Mouse (Mus musculus): ENCODE results near the gene Scamp2. TPM values are rescaled to one million over a fixed set of nuclear protein-coding genes. Genes with fewer than 3 reads are reported as not detected.

Gene Scamp2
- total RNA-seq, 2 experiments from 2014 or later: 34.3 to 35.4 TPM

DNA sequence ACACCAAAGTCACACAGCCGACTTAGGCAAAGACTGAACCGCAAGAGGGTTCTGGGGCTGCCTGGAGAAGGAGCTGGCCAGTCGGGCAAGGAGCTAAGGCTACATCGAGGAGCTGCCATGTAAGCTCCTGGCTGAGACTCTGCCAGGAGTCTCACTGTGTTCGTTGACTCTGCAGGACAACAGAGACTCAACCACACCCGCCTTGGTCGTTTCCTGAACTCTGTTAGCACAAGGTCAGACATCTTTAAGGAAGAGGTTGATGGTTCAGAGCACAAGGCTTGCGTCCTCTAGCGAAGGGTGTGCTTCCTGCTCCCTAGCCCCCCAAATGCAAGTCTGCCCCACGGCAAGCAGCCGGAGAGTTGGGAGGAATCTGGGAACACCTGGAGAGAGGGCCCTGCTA, 12.9 kb upstream of the Scamp2 start:
- no peak for DNase-seq
- intact Hi-C loops (cut with DNase I): no loop called here

GRCm38 (mm10) chr9:57549186-57549585, 11.6 kb upstream of the Scamp2 start:
- intact Hi-C loops (cut with DNase I): no loop called here
- DNase-seq: no peak

- DNase-seq: peak; percentile 83 to 88
- intact Hi-C loops (cut with DNase I): no loop called here
Measured at GRCm38 (mm10) chr9:57550126-57550862, 10.4 kb upstream of the Scamp2 start.

DNA sequence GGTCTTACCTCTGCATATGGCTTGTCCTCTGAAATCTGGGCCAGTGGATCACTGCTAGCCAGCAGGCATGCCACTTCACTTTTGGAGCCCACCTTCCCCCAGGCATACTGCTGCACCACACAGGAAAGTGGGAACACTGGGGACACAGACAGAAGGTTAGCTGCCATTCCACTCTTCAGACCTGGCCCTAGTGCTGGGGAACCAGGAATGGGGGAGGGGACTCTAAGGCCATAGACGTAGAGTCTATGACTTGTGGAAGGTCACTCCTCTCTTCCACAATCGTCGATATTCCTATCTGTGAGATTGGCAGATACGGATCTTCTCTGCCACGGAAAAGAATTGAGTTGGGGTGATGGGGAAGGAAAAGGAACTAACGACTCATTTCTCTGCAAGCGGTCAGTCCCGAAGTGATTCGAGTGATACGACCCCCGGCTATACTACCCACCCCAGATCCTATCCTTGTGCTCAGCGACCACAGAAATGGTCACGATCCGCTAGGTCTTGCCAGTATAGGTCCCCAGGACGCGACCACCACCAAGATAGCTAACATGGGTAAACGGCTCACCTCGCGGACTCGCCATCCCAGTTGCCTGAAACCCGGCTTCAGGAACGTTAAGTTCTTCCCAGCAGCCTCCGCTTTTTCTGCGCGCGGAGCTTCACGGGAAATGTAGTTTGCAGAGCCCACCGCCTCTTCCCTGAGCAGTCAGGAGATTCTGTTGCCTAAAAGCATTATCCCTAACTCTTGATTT, 8.4 kb upstream of the Scamp2 start, which contains the start of gene Mpi:
Gene Mpi (minus strand): TSS at position 625 of the 749 bp plus-strand sequence.
- peak; percentile 75 to 84 for DNase-seq
- intact Hi-C loops (cut with DNase I): no loop called here

- intact Hi-C loops (cut with DNase I): no loop called here
- DNase-seq: no peak
Measured at GRCm38 (mm10) chr9:57553119-57553518, 7.6 kb upstream of the Scamp2 start.

DNA sequence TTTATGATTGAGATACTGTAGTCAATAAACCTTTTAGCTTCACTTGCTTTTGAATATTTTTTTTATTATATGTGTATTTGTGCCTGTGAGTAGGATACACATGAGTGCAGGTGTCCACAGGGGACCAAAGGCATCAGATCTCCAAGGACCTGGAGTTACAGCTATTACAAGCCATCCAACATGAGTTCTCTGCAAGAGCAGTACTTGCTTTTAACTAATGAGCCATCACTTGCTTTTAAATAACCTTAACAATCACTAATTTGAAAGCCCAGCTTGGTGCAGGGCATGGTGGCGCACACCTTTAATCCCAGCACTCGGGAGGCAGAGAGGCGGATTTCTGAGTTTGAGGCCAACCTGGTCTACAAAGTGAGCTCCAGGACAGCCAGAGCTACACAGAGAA, 6.0 kb upstream of the Scamp2 start:
- intact Hi-C loops (cut with DNase I): no loop called here
- DNase-seq: no peak

- no peak for DNase-seq
- intact Hi-C loops (cut with DNase I): no loop called here
Measured at GRCm38 (mm10) chr9:57557215-57557614, 3.5 kb upstream of the Scamp2 start.

DNA sequence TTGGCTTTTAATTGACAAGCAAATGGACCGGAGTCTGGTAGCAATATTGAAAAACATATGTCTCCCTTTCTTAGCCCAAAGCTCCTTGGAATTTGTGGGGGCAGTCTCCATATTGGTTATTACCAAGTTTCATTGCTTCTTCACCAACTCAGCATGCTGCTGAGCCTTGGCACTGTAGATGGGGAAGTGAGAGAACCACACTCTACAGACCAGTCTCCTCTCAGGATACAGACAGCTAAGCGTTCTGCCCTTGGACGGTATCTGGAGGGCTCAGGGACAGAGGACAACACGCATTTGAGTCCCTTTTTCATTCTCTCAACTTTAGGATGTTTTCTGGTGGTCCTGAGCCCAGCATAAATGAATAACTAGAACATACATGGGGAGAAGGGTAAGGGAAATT, 2.1 kb upstream of the Scamp2 start:
- intact Hi-C loops (cut with DNase I): no loop called here
- no peak for DNase-seq

- DNase-seq: no peak
- intact Hi-C loops (cut with DNase I): no loop called here
Measured at GRCm38 (mm10) chr9:57559568-57559967, 1.2 kb upstream of the Scamp2 start.

GRCm38 (mm10) chr9:57560263-57560662, 480 bp upstream of the Scamp2 start:
- intact Hi-C loops (cut with DNase I): loop anchor here (2.0 kb wide), 1 partner anchor 29 kb away; the partner anchor contains the start of gene Ulk3
- DNase-seq: no peak

GRCm38 (mm10) chr9:57561711-57562099, 962 bp downstream of the Scamp2 start:
- intact Hi-C loops (cut with DNase I): loop anchor here (2.0 kb wide), 1 partner anchor 27 kb away; the partner anchor contains the start of gene Ulk3
- DNase-seq: no peak

- intact Hi-C loops (cut with DNase I): no loop called here
- DNase-seq: peak; percentile 80 to 83
Measured at GRCm38 (mm10) chr9:57562896-57563372, 2.2 kb downstream of the Scamp2 start.

DNA sequence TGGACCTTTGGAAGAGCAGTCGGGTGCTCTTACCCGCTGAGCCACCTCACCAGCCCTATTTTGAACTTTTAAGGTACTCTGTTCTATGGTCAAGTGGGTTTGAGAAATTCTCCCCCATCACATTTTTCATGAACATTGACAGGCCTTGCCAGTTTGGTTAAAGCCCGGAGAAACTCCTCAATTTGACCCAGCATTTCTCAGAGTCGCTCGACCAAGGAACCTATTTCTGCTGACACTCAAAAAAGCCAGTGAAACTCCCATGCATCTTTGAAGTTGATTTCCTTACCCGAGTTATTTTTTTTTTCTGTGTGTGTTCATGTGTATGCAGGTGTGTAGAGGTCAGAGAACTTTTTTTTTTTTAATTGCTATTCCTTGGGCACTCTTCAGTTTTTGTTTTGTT, 3.9 kb downstream of the Scamp2 start:
- DNase-seq: no peak
- intact Hi-C loops (cut with DNase I): no loop called here

GRCm38 (mm10) chr9:57565741-57566221, 5.0 kb downstream of the Scamp2 start:
- intact Hi-C loops (cut with DNase I): no loop called here
- DNase-seq: peak; percentile 59 to 67

DNA sequence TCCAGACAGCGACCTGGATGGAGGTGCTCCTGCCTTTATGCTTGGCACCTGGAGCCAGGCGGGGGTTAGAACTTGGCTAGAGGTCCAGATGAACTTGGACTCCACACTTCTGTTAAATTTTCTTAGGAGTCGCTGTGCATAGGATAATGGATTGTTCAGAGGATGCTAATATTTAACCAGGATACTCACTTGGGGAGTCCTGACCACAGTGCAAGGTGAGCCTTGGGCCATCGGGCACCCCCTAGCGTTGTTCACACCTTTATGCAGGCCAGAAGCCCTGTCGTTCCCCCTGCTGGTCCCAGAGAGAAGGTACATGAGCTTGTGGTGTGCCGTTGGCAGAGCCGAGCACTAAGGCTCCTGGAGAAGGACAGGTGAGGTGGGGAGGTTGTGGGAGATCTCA, 6.1 kb downstream of the Scamp2 start:
- no peak for DNase-seq
- intact Hi-C loops (cut with DNase I): no loop called here

- DNase-seq: no peak
- intact Hi-C loops (cut with DNase I): no loop called here
Measured at GRCm38 (mm10) chr9:57568500-57568899, 7.8 kb downstream of the Scamp2 start.

GRCm38 (mm10) chr9:57574397-57574796, 13.7 kb downstream of the Scamp2 start:
- no peak for DNase-seq
- intact Hi-C loops (cut with DNase I): no loop called here

GRCm38 (mm10) chr9:57575577-57575976, 14.8 kb downstream of the Scamp2 start:
- intact Hi-C loops (cut with DNase I): no loop called here
- DNase-seq: no peak

DNA sequence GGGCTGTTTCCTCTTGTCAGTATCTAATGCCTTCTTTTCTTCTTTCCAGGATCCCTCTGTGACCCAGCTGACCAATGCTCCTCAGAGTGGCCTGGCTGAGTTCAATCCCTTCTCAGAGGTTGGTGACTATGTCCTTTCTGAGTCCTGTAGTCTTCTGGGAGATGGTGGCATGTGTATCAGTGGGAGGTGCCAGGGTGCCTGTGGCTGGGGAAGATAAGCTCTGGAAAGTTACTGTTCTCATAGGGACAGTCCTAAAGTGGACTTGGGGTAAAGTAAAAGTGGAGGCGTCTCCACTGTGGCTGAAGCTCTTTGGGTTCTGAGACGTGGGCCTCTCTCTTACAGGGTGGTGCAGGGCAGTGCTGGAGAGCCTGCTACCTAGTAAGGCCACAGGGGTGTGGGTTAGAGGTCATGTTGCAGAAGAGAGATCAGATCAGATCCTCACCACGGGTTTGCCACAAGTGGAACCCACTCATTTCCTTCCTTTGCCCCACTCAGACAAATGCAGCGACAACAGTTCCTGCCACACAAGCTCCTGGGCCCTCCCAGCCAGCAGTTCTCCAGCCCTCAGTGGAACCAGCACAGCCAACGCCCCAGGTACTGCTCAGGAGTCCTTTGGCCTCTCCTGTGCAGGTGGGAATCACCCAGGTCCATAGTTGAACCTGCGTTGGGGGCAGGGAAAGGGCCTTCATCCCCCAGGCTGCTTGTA, 16.6 kb downstream of the Scamp2 start:
- DNase-seq: no peak
- intact Hi-C loops (cut with DNase I): no loop called here

- intact Hi-C loops (cut with DNase I): loop anchor here (5.0 kb wide), 1 partner anchor 43 kb away; no protein-coding TSS in a partner anchor
- DNase-seq: no peak
Measured at GRCm38 (mm10) chr9:57584991-57585390, 24.2 kb downstream of the Scamp2 start.
